Mouse (Mus musculus) C2C12 (cell line): Measurements from ENCODE around the gene BC107364. TPM values are rescaled to one million over a fixed set of nuclear protein-coding genes. Genes with fewer than 3 reads are reported as not detected.
A peak's percentile ranks its signal among the peaks of the same experiment; 100 is the strongest.

ENCODE experiments used
- H3K27me3 ChIP-seq: one replicate; pipeline ENCODE4 v1.6.1; 2011; ENCODE audit not compliant: control insufficient read depth, insufficient read depth, insufficient read length
- H3K36me3 ChIP-seq: one replicate; pipeline ENCODE4 v1.6.1; 2011; ENCODE audit not compliant: control insufficient read depth, insufficient read depth
- H3K4me3 ChIP-seq: one replicate; pipeline ENCODE4 v1.5.1; 2011; ENCODE audit warnings: mild to moderate bottlenecking, control low read depth; ENCODE audit not compliant: poor library complexity, insufficient read depth, severe bottlenecking
- H3K79me2 ChIP-seq: one replicate; pipeline ENCODE4 v1.6.1; 2011; ENCODE audit not compliant: control insufficient read depth, insufficient read depth
- H3K79me3 ChIP-seq: one replicate; pipeline ENCODE4 v1.6.1; 2011; ENCODE audit warnings: low read depth, control low read depth
- H3ac ChIP-seq: one replicate; pipeline ENCODE3; 2011; ENCODE audit warnings: low read depth; ENCODE audit not compliant: control insufficient read depth, insufficient read length
- CEBPB ChIP-seq: IDR thresholded peaks from one replicate; pipeline ENCODE4 v1.6.1; 2011; ENCODE audit warnings: low read depth, mild to moderate bottlenecking, control low read depth, moderate library complexity
- CTCF ChIP-seq: IDR thresholded peaks from one replicate; pipeline ENCODE4 v1.5.1; 2011; ENCODE audit not compliant: control insufficient read depth, insufficient read depth, insufficient read length
- FOSL1 ChIP-seq: IDR thresholded peaks from one replicate; pipeline ENCODE4 v1.8.0; 2011; ENCODE audit warnings: mild to moderate bottlenecking, low read length; ENCODE audit not compliant: poor library complexity, insufficient read depth, severe bottlenecking
- MAX ChIP-seq: IDR thresholded peaks from one replicate; pipeline ENCODE4 v1.6.1; 2011; ENCODE audit warnings: mild to moderate bottlenecking, control low read depth
- MYOD1 ChIP-seq: IDR thresholded peaks from one replicate; pipeline ENCODE4 v1.6.1; 2011; ENCODE audit warnings: low read depth; ENCODE audit not compliant: control insufficient read depth, insufficient read length
- MYOG ChIP-seq: IDR thresholded peaks from one replicate; pipeline ENCODE4 v1.6.1; 2011; ENCODE audit not compliant: control insufficient read depth, insufficient read length; ENCODE audit errors: extremely low read depth
- USF1 ChIP-seq: IDR thresholded peaks from one replicate; pipeline ENCODE4 v1.6.1; 2011; ENCODE audit warnings: low read depth, mild to moderate bottlenecking, control low read depth, moderate library complexity
- polyA plus RNA-seq: library from polyadenylated mRNA; unstranded; fragments of >200 nt; fragmentation: generic; extraction: Trizol; gene quantifications from one replicate; pipeline ENCODE4 v1.2.1, GENCODE M21; 2012; ENCODE audit warnings: missing spikeins

Gene BC107364
- polyA plus RNA-seq, 1 experiment: not detected

DNA sequence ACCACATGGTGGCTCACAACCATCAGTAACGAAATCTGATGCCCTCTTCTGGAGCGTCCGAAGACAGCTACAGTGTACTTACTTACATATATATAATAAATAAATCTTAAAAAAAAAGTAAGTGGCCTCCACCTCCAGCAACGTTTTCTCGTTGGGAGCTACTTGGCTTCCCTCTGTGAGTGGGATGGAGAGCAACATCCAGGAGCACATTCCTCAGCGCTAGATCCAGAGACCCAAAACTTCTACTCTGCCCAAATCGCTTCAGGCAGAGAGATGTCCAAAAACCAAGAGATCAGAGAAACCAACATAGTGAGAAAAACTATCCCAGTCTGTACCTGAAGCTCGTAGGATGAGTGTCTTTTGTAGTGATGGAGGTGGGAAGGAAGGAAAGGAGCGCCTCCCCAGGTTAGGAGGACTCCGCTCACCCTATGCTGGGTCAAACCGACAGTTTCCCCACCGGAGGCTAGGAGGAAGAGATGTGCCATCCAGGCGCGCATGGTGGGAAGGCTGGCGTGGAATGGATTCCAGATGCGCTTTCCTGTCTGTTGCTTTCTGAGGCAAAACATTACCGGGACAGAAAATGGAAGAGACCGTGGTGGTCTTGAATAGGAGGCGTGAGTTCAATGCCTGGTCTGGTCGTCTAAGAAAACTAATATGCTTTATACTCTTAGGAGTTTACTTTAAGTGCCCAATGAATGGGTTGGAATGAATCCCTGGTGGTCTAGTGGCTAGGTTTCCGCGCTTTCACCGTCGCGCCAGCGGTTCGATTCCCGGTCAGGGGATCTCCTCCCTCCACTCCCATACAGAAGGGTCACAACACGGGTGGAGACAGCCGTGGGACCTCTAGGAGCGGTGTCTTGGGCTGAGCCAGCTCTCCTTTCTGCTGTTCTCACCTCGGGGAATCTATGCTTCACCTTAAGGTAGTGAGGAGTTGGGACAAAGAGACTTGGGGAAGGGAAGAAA, 46.3 kb downstream of the BC107364 start:
- H3K79me3 ChIP-seq: no peaks in the 10 kb centered on the region
- no peak overlapping the region for H3ac ChIP-seq
- TF ChIP-seq CEBPB (no peak), CTCF (no peak), MYOG (no peak), FOSL1 (no peak), USF1 (no peak)
- H3K79me2 ChIP-seq: no peaks in the 10 kb centered on the region
- H3K36me3 ChIP-seq: no peaks in the 10 kb centered on the region
- no peaks in the 10 kb centered on the region for H3K27me3 ChIP-seq
- no peak overlapping the region for H3K4me3 ChIP-seq

DNA sequence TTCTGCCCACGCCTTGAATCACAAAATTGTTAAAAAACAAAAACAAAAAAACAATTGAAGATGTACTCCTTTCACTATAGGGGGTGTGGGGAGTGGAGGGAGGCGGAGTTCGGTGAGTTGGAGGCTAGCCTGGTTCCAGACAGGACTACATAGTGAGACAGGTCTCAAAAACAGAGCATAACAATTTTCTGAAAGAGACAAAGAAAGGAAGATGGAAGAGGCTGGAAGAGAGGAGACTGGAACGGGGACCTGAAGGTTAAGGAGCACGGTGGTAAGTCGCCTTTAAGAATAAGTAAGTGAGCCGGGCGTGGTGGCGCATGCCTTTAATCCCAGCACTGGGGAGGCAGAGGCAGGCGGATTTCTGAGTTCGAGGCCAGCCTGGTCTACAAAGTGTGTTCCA, 47.1 kb downstream of the BC107364 start:
- no peaks in the 10 kb centered on the region for H3K36me3 ChIP-seq
- H3K79me2 ChIP-seq: no peaks in the 10 kb centered on the region
- no peaks in the 10 kb centered on the region for H3K79me3 ChIP-seq
- H3K4me3 ChIP-seq: no peak overlapping the region
- no peak overlapping the region for H3ac ChIP-seq
- no peak for TF ChIP-seq MYOG
- no peaks in the 10 kb centered on the region for H3K27me3 ChIP-seq

DNA sequence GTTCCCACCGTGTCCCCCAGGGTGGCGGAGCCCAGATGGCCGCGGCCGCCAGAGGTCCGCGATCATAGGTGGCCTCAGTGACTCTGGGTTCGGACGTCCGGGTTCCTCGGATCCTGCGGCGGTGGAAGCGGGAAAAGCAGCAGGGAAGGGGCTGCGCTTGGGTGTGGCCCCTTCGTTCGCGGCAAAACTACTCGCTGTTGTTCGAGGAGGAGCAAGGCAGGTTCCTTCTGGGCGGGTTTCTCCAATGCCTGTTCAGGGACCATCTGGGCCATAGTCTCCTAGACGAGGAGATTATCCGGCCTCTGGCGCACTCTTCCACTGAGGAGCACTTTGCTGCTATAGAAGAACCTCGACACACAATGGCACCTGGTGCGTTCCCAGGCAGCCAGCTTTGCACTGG, 47.7 kb downstream of the BC107364 start:
- Histone ChIP-seq H3ac (no peak overlapping the region), H3K79me2 (no peaks in the 10 kb centered on the region), H3K79me3 (no peaks in the 10 kb centered on the region), H3K27me3 (no peaks in the 10 kb centered on the region), H3K4me3 (no peak overlapping the region), H3K36me3 (no peaks in the 10 kb centered on the region)
- TF ChIP-seq MYOD1 (no peak), MYOG (no peak), CTCF (no peak), MAX (no peak), FOSL1 (no peak), USF1 (no peak), CEBPB (no peak)

DNA sequence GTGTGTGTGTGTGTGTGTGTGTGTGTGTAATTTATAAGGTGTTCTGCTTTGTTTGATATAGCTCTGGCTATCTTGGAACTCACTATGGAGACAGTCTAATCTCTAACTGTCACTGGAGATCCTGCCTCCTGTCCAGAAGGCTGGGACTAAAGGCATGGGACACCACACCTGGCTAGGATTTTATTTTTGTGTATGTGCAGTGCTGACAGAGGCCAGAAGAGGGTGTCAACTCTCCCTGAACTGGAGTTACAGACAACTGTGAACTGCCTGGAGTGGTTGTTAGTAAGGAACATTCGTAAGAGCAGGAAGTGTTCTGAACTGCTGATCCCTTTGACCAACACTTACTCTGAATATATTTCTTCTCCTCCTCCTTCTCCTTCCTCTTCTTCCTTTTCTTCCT, 49.1 kb downstream of the BC107364 start:
- Histone ChIP-seq H3ac (no peak overlapping the region), H3K79me2 (no peaks in the 10 kb centered on the region), H3K79me3 (no peaks in the 10 kb centered on the region), H3K4me3 (no peak overlapping the region), H3K36me3 (no peaks in the 10 kb centered on the region), H3K27me3 (no peaks in the 10 kb centered on the region)
- TF ChIP-seq CEBPB: no peak
- TF ChIP-seq MYOG: no peak
- TF ChIP-seq MYOD1: no peak
- no peak for TF ChIP-seq USF1
- no peak for TF ChIP-seq MAX
- TF ChIP-seq FOSL1: no peak
- no peak for TF ChIP-seq CTCF

DNA sequence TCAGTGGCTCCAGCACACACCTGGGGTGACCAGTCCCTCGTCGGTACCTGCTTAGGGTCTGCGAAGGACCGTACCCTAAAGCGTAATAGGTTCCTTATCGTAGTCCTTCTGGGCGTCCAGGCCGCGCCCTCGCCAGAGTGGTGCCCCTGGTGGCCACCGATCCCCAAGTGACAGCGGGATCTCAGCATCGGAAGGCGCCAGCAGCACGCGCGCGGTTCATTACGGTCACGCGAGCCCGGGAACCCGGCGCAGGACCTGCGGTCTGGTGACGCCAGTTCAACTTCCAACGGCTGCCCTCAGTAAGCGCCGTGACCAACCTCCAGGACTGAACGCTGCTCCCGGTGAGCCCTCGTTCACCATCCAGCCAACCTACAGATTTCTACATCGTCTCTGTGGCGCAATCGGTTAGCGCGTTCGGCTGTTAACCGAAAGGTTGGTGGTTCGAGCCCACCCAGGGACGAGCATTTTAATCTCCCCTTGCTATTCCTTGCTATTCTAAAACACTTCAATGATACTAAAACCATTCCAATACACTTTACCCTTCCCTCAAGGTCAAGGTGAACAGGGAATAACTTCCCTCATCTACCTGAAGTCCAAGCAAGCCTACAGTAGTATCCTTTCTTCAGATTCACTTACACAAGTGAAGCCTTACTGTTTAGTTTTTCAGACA, 50.1 kb downstream of the BC107364 start:
- TF ChIP-seq CEBPB (no peak), CTCF (no peak), MAX (no peak), USF1 (no peak), MYOD1 (no peak), FOSL1 (no peak), MYOG (no peak)
- Histone ChIP-seq H3K79me2 (no peaks in the 10 kb centered on the region), H3K36me3 (no peaks in the 10 kb centered on the region), H3ac (peak overlapping the region; percentile 10), H3K79me3 (no peaks in the 10 kb centered on the region), H3K27me3 (no peaks in the 10 kb centered on the region), H3K4me3 (no peak overlapping the region)
